Mouse (Mus musculus) liver, embryonic 14.5 days (tissue): ENCODE measurements around the gene Anp32a.

ENCODE experiments used
- CTCF ChIP-seq: IDR thresholded peaks from 2 replicates; pipeline ENCODE4 v1.5.1; 2016; ENCODE audit warnings: antibody characterized with exemption, low read depth, control low read depth
- EP300 ChIP-seq: IDR thresholded peaks from 2 replicates; pipeline ENCODE4 v1.6.1; 2016; ENCODE audit warnings: antibody characterized with exemption, low read depth

- TF ChIP-seq CTCF (0 out of 2 replicates have a peak, but pooled peaks have one; percentile 10), EP300 (no peak)
These were observed 29.7 kb downstream of the Anp32a start for GRCm38 (mm10) chr9:62370648-62371280.
